Mouse (Mus musculus) forebrain, embryonic 16.5 days (tissue): ENCODE data around the gene Clcn1. TPM values are rescaled to one million over a fixed set of nuclear protein-coding genes. Genes with fewer than 3 reads are reported as not detected.

Experiments
- ATAC-seq: fragments of 200-750 bp; cut with Nextera tagmentation; 2 replicates; pipeline ENCODE4 v1.8.0; 2017; ENCODE audit warnings: mild to moderate bottlenecking, moderate library complexity
- H3K27ac ChIP-seq: fragments of 300-500 bp; sonication (generic); 2 replicates; pipeline ENCODE4 v1.5.1; 2014; ENCODE audit warnings: low read length, control low read depth
- H3K27me3 ChIP-seq: fragments of 300-500 bp; sonication (generic); replicated peaks from 2 replicates; pipeline ENCODE4 v1.6.1; 2014; ENCODE audit warnings: low read length; ENCODE audit not compliant: control insufficient read depth, insufficient read depth
- H3K36me3 ChIP-seq: fragments of 300-500 bp; sonication (generic); 2 replicates; pipeline ENCODE4 v1.6.1; 2014; ENCODE audit not compliant: control insufficient read depth, insufficient read depth
- H3K4me1 ChIP-seq: fragments of 300-500 bp; sonication (generic); replicated peaks from 2 replicates; pipeline ENCODE4 v1.6.1; 2014; ENCODE audit warnings: low read length; ENCODE audit not compliant: control insufficient read depth, insufficient read depth
- H3K4me2 ChIP-seq: fragments of 300-500 bp; sonication (generic); 2 replicates; pipeline ENCODE4 v1.6.1; 2014; ENCODE audit warnings: mild to moderate bottlenecking, low read length, control low read depth
- H3K4me3 ChIP-seq: fragments of 300-500 bp; sonication (generic); replicated peaks from 2 replicates; pipeline ENCODE4 v1.5.1; 2014; ENCODE audit warnings: mild to moderate bottlenecking, low read length, control low read depth
- H3K9ac ChIP-seq: fragments of 300-500 bp; sonication (generic); replicated peaks from 2 replicates; pipeline ENCODE4 v1.6.1; 2014; ENCODE audit warnings: low read depth, low read length, control low read depth
- H3K9me3 ChIP-seq: fragments of 300-500 bp; sonication (generic); 2 replicates; pipeline ENCODE4 v1.6.1; 2016; ENCODE audit warnings: low read length; ENCODE audit not compliant: control insufficient read depth
- WGBS: fragments of 180-500 bp; shearing (Covaris S2); extraction: QIAGEN DNeasy Blood & Tissue Kit; methylation state at CpG from one replicate; pipeline ENCODE4 v1.1.7; 2014; 5-methylcytosine and 5-hydroxymethylcytosine counted together
- polyA plus RNA-seq: library from polyadenylated mRNA; unstranded; fragments of >200 nt; fragmentation: Nextera tagmentation; extraction: Ambion mirVana; gene quantifications from 2 replicates; pipeline ENCODE4 v1.2.1, GENCODE M21; 2015

Clcn1 gene
- polyA plus RNA-seq, 1 experiment from 2014 or later = 2.0 TPM

GRCm38 (mm10) chr6:42352486-42352846 is 66.0 kb downstream of the Clcn1 start:
- H3K4me1 ChIP-seq = peaks cover 25% of the 10 kb centered on the region
- H3K27me3 ChIP-seq = no peaks in the 10 kb centered on the region
- H3K9me3 ChIP-seq = no peaks in the 10 kb centered on the region
- no peak overlapping the region for H3K27ac ChIP-seq
- no peak overlapping the region for H3K4me3 ChIP-seq
- H3K9ac ChIP-seq = no peak overlapping the region
- peaks cover 9% of the 10 kb centered on the region; the same call in 1 of the 2 replicates for H3K36me3 ChIP-seq
- WGBS = 95% methylated on average over 1 of the region's 1 CpGs
- ATAC-seq = no peak
- no peak overlapping the region for H3K4me2 ChIP-seq

GRCm38 (mm10) chr6:42353180-42353579 is 66.7 kb downstream of the Clcn1 start:
- Histone ChIP-seq H3K4me3 (no peak overlapping the region), H3K36me3 (peaks cover 12% of the 10 kb centered on the region; the same call in 1 of the 2 replicates), H3K27ac (no peak overlapping the region), H3K9ac (no peak overlapping the region), H3K9me3 (no peaks in the 10 kb centered on the region), H3K4me1 (peaks cover 25% of the 10 kb centered on the region), H3K27me3 (no peaks in the 10 kb centered on the region), H3K4me2 (no peak overlapping the region)
- 86% methylated on average over 8 of the region's 8 CpGs for WGBS
- no peak for ATAC-seq

GRCm38 (mm10) chr6:42354076-42355019 is 67.9 kb downstream of the Clcn1 start:
- Histone ChIP-seq H3K9me3 (no peaks in the 10 kb centered on the region), H3K27me3 (no peaks in the 10 kb centered on the region), H3K27ac (no peak overlapping the region), H3K4me3 (no peak overlapping the region), H3K4me2 (no peak overlapping the region), H3K36me3 (peaks cover 12% of the 10 kb centered on the region; the same call in 1 of the 2 replicates), H3K4me1 (peaks cover 18% of the 10 kb centered on the region), H3K9ac (no peak overlapping the region)
- WGBS = 49% methylated on average over 11 of the region's 11 CpGs
- ATAC-seq = no peak

- H3K9ac ChIP-seq = no peak overlapping the region
- no peak for ATAC-seq
- H3K4me3 ChIP-seq = no peak overlapping the region
- H3K27me3 ChIP-seq = no peaks in the 10 kb centered on the region
- no peak overlapping the region for H3K27ac ChIP-seq
- H3K9me3 ChIP-seq = no peaks in the 10 kb centered on the region
- H3K4me1 ChIP-seq = peaks cover 18% of the 10 kb centered on the region
- no peak overlapping the region for H3K4me2 ChIP-seq
- peaks cover 12% of the 10 kb centered on the region; the same call in 1 of the 2 replicates for H3K36me3 ChIP-seq
- 95% methylated on average over 6 of the region's 6 CpGs for WGBS
These were observed 68.9 kb downstream of the Clcn1 start for GRCm38 (mm10) chr6:42355366-42355765.

GRCm38 (mm10) chr6:42355794-42356600 is 69.5 kb downstream of the Clcn1 start:
- peaks cover 13% of the 10 kb centered on the region for H3K4me1 ChIP-seq
- no peak overlapping the region for H3K27ac ChIP-seq
- WGBS = 95% methylated on average over 13 of the region's 13 CpGs
- no peaks in the 10 kb centered on the region for H3K27me3 ChIP-seq
- H3K9ac ChIP-seq = no peak overlapping the region
- H3K4me3 ChIP-seq = no peak overlapping the region
- peaks cover 12% of the 10 kb centered on the region; the same call in 1 of the 2 replicates for H3K36me3 ChIP-seq
- ATAC-seq = no peak
- no peak overlapping the region for H3K4me2 ChIP-seq
- no peaks in the 10 kb centered on the region for H3K9me3 ChIP-seq

GRCm38 (mm10) chr6:42356913-42357312 is 70.4 kb downstream of the Clcn1 start:
- Histone ChIP-seq H3K36me3 (peaks cover 12% of the 10 kb centered on the region; the same call in 1 of the 2 replicates), H3K9me3 (no peaks in the 10 kb centered on the region), H3K27me3 (no peaks in the 10 kb centered on the region), H3K4me2 (no peak overlapping the region), H3K9ac (no peak overlapping the region), H3K4me3 (no peak overlapping the region), H3K27ac (no peak overlapping the region), H3K4me1 (peaks cover 6% of the 10 kb centered on the region)
- 96% methylated on average over 5 of the region's 5 CpGs for WGBS
- no peak for ATAC-seq

- peaks cover 6% of the 10 kb centered on the region for H3K4me1 ChIP-seq
- ATAC-seq = no peak
- no peak overlapping the region for H3K27ac ChIP-seq
- H3K27me3 ChIP-seq = no peaks in the 10 kb centered on the region
- no peak overlapping the region for H3K4me2 ChIP-seq
- H3K9me3 ChIP-seq = no peaks in the 10 kb centered on the region
- H3K36me3 ChIP-seq = peaks cover 12% of the 10 kb centered on the region; the same call in 1 of the 2 replicates
- 68% methylated on average over 6 of the region's 6 CpGs for WGBS
- no peak overlapping the region for H3K9ac ChIP-seq
- H3K4me3 ChIP-seq = no peak overlapping the region
These were observed 71.4 kb downstream of the Clcn1 start for GRCm38 (mm10) chr6:42357901-42358300.

- Histone ChIP-seq H3K4me1 (peaks cover 6% of the 10 kb centered on the region), H3K27me3 (no peaks in the 10 kb centered on the region), H3K4me2 (no peak overlapping the region), H3K36me3 (peaks cover 12% of the 10 kb centered on the region; the same call in 1 of the 2 replicates), H3K27ac (no peak overlapping the region), H3K9me3 (no peaks in the 10 kb centered on the region), H3K4me3 (no peak overlapping the region), H3K9ac (no peak overlapping the region)
- ATAC-seq = no peak
- 93% methylated on average over 12 of the region's 12 CpGs for WGBS
These were observed 72.4 kb downstream of the Clcn1 start for GRCm38 (mm10) chr6:42358901-42359300.
